Mouse (Mus musculus) megakaryocyte, embryonic 14.5 days (primary cell): ENCODE measurements around the gene Ankrd1.

Source experiments
- FLI1 ChIP-seq: IDR thresholded peaks from 2 replicates; pipeline ENCODE4 v1.6.1; 2012; ENCODE audit warnings: low read length, inconsistent platforms, mixed read lengths
- GATA1 ChIP-seq: IDR thresholded peaks from 3 replicates; pipeline ENCODE4 v1.6.1; 2012; ENCODE audit warnings: mixed read lengths, low read length, inconsistent platforms, borderline replicate concordance

- TF ChIP-seq GATA1 (no peak), FLI1 (no peak)
Measured at GRCm38 (mm10) chr19:36150241-36151007, 30.5 kb upstream of the Ankrd1 start.
